Mouse (Mus musculus): Measurements from ENCODE around the gene Dlg5. TPM values are rescaled to one million over a fixed set of nuclear protein-coding genes. Genes with fewer than 3 reads are reported as not detected.

Dlg5 gene
- polyA plus RNA-seq, 1 experiment from 2014 or later = 21.9 TPM

GRCm38 (mm10) chr14:24182955-24183354, 62.8 kb downstream of the Dlg5 start:
- no peaks in the 10 kb centered on the region for H3K36me3 ChIP-seq
- no peak overlapping the region for H3K4me2 ChIP-seq (replicated peaks)
- no peaks in the 10 kb centered on the region for H3K9me3 ChIP-seq
- WGBS = 87% methylated on average over 3 of the region's 3 CpGs
- no peak for ATAC-seq (ENCODE audit: low FRiP score, low read depth)
- H3K27me3 ChIP-seq (replicated peaks) = no peaks in the 10 kb centered on the region
- H3K4me1 ChIP-seq = peaks cover 3% of the 10 kb centered on the region; the same call in 1 of the 2 replicates
- no peak overlapping the region for H3K9ac ChIP-seq
- no peak overlapping the region for H3K4me3 ChIP-seq
- H3K27ac ChIP-seq = no peak overlapping the region

GRCm38 (mm10) chr14:24181811-24182506, 63.8 kb downstream of the Dlg5 start:
- Histone ChIP-seq H3K9me3 (no peaks in the 10 kb centered on the region), H3K27ac (no peak overlapping the region), H3K4me1 (peaks cover 3% of the 10 kb centered on the region; the same call in 1 of the 2 replicates), H3K9ac (no peak overlapping the region), H3K4me2 (replicated peaks) (no peak overlapping the region), H3K4me3 (no peak overlapping the region), H3K27me3 (replicated peaks) (no peaks in the 10 kb centered on the region), H3K36me3 (0 out of 2 replicates have a peak, but pooled peaks cover 9% of the 10 kb centered on the region)
- 32% methylated on average over 10 of the region's 10 CpGs for WGBS
- ATAC-seq (ENCODE audit: low FRiP score, low read depth) = 0 out of 2 replicates have a peak, but pooled peaks have one; percentile 21

GRCm38 (mm10) chr14:24179466-24179991, 66.2 kb downstream of the Dlg5 start:
- H3K9ac ChIP-seq = no peak overlapping the region
- H3K27ac ChIP-seq = no peak overlapping the region
- no peaks in the 10 kb centered on the region for H3K4me1 ChIP-seq
- H3K27me3 ChIP-seq (replicated peaks) = no peaks in the 10 kb centered on the region
- no peak for ATAC-seq (ENCODE audit: low FRiP score, low read depth)
- H3K4me2 ChIP-seq (replicated peaks) = no peak overlapping the region
- no peaks in the 10 kb centered on the region for H3K9me3 ChIP-seq
- 88% methylated on average over 6 of the region's 6 CpGs for WGBS
- H3K36me3 ChIP-seq = peaks cover 27% of the 10 kb centered on the region
- H3K4me3 ChIP-seq = no peak overlapping the region

DNA sequence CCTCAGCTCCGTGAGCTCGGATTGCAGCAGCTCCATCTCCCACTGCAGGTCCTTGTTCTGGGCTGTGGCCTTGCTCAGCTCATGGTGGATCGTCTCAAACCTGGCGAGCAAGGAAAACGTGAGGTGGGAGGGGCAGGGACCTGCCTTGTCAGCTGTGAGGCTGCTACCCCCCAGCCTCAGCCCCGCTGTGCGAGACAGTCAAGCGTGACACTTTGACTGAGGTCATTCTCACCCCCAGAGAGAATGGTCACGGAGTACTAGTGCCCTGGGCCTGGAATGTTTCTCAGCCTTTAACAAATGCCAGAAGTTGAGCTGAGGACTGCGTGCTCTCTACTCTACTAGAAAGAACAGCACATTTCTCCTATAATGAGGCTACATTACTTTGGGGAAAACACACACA, 69.1 kb downstream of the Dlg5 start:
- WGBS = 78% methylated on average over 10 of the region's 10 CpGs
- H3K9me3 ChIP-seq = no peaks in the 10 kb centered on the region
- H3K4me3 ChIP-seq = no peak overlapping the region
- H3K27me3 ChIP-seq (replicated peaks) = no peaks in the 10 kb centered on the region
- no peak overlapping the region for H3K4me2 ChIP-seq (replicated peaks)
- H3K9ac ChIP-seq = no peak overlapping the region
- no peaks in the 10 kb centered on the region for H3K4me1 ChIP-seq
- peaks cover 32% of the 10 kb centered on the region for H3K36me3 ChIP-seq
- ATAC-seq (ENCODE audit: low FRiP score, low read depth) = no peak
- H3K27ac ChIP-seq = no peak overlapping the region

GRCm38 (mm10) chr14:24173326-24173725, 72.4 kb downstream of the Dlg5 start:
- Histone ChIP-seq H3K36me3 (peaks cover 61% of the 10 kb centered on the region), H3K4me3 (no peak overlapping the region), H3K27me3 (replicated peaks) (no peaks in the 10 kb centered on the region), H3K4me2 (replicated peaks) (no peak overlapping the region), H3K27ac (no peak overlapping the region), H3K4me1 (no peaks in the 10 kb centered on the region), H3K9me3 (no peaks in the 10 kb centered on the region), H3K9ac (no peak overlapping the region)
- no peak for ATAC-seq (ENCODE audit: low FRiP score, low read depth)
- WGBS = 71% methylated on average over 6 of the region's 6 CpGs

DNA sequence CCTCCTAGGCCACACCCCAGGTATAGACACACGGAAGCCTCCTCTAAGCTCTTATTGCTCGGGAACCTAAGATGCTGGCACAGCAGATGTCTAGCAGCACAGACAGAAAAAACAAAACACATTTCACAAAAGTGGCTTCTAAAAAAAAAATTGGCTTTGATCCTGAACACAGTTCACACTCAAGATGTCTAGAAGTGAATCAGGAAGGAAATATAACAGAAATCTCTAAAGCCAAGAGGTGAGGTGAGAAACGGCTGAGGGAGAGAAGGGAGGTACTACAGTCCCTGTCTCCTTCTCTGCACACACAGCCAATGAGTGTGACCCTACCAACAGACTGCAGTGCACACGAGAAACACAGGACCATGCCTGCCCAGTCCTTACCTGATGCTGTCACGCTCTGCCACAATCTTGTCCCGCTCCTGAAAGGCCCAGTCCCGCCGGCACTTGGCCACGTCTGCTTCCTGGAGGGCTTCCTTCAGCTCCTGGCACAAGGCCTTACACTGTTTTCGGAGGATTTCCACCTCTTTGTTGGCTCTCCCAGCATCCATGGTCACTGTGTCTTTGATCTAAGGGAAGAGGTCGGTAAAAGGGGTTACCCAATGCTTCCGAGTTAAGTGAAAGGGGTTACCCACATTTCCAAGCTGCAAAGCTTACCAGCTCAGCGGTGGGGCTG, 73.9 kb downstream of the Dlg5 start:
- no peak overlapping the region for H3K9ac ChIP-seq
- no peak overlapping the region for H3K4me3 ChIP-seq
- ATAC-seq (ENCODE audit: low FRiP score, low read depth) = no peak
- H3K27me3 ChIP-seq (replicated peaks) = no peaks in the 10 kb centered on the region
- 90% methylated on average over 13 of the region's 13 CpGs for WGBS
- H3K27ac ChIP-seq = no peak overlapping the region
- H3K9me3 ChIP-seq = no peaks in the 10 kb centered on the region
- H3K4me2 ChIP-seq (replicated peaks) = no peak overlapping the region
- peaks cover 56% of the 10 kb centered on the region for H3K36me3 ChIP-seq
- no peaks in the 10 kb centered on the region for H3K4me1 ChIP-seq

- H3K4me2 ChIP-seq (replicated peaks) = no peak overlapping the region
- H3K27me3 ChIP-seq (replicated peaks) = no peaks in the 10 kb centered on the region
- H3K9ac ChIP-seq = no peak overlapping the region
- no peaks in the 10 kb centered on the region for H3K9me3 ChIP-seq
- no peak for ATAC-seq (ENCODE audit: low FRiP score, low read depth)
- 97% methylated on average over 8 of the region's 8 CpGs for whole genome bisulfite sequencing
- no peak overlapping the region for H3K4me3 ChIP-seq
- no peaks in the 10 kb centered on the region for H3K4me1 ChIP-seq
- peaks cover 59% of the 10 kb centered on the region for H3K36me3 ChIP-seq
- H3K27ac ChIP-seq = no peak overlapping the region
Observed at GRCm38 (mm10) chr14:24166046-24166445, 79.7 kb downstream of the Dlg5 start.

GRCm38 (mm10) chr14:24164721-24165367, 80.9 kb downstream of the Dlg5 start:
- WGBS = 90% methylated on average over 8 of the region's 8 CpGs
- Histone ChIP-seq H3K4me1 (no peaks in the 10 kb centered on the region), H3K4me3 (no peak overlapping the region), H3K27ac (no peak overlapping the region), H3K9me3 (no peaks in the 10 kb centered on the region), H3K4me2 (replicated peaks) (no peak overlapping the region), H3K9ac (no peak overlapping the region), H3K27me3 (replicated peaks) (no peaks in the 10 kb centered on the region), H3K36me3 (peaks cover 49% of the 10 kb centered on the region)
- ATAC-seq (ENCODE audit: low FRiP score, low read depth) = no peak

- no peak overlapping the region for H3K4me2 ChIP-seq (replicated peaks)
- 90% methylated on average over 10 of the region's 10 CpGs for WGBS
- H3K9ac ChIP-seq = no peak overlapping the region
- no peaks in the 10 kb centered on the region for H3K9me3 ChIP-seq
- ATAC-seq (ENCODE audit: low FRiP score, low read depth) = no peak
- no peak overlapping the region for H3K27ac ChIP-seq
- no peaks in the 10 kb centered on the region for H3K4me1 ChIP-seq
- H3K27me3 ChIP-seq (replicated peaks) = no peaks in the 10 kb centered on the region
- H3K36me3 ChIP-seq = peaks cover 49% of the 10 kb centered on the region
- no peak overlapping the region for H3K4me3 ChIP-seq
Observed at GRCm38 (mm10) chr14:24162856-24163255, 82.9 kb downstream of the Dlg5 start.

- no peak overlapping the region for H3K9ac ChIP-seq
- H3K9me3 ChIP-seq = no peaks in the 10 kb centered on the region
- peaks cover 8% of the 10 kb centered on the region for H3K4me1 ChIP-seq
- 76% methylated on average over 2 of the region's 2 CpGs for WGBS
- no peak for ATAC-seq (ENCODE audit: low FRiP score, low read depth)
- no peak overlapping the region for H3K27ac ChIP-seq
- no peak overlapping the region for H3K4me2 ChIP-seq (replicated peaks)
- peaks cover 79% of the 10 kb centered on the region for H3K36me3 ChIP-seq
- no peaks in the 10 kb centered on the region for H3K27me3 ChIP-seq (replicated peaks)
- no peak overlapping the region for H3K4me3 ChIP-seq
Observed at GRCm38 (mm10) chr14:24148892-24149291, 96.8 kb downstream of the Dlg5 start.

GRCm38 (mm10) chr14:24144821-24145220, 100.9 kb downstream of the Dlg5 start:
- peaks cover 55% of the 10 kb centered on the region for H3K36me3 ChIP-seq
- no peak overlapping the region for H3K9ac ChIP-seq
- H3K4me3 ChIP-seq = no peak overlapping the region
- WGBS = 67% methylated on average over 3 of the region's 3 CpGs
- H3K4me2 ChIP-seq (replicated peaks) = peak overlapping the region; percentile 18; the same call in 1 of the 2 replicates
- peaks cover 8% of the 10 kb centered on the region for H3K4me1 ChIP-seq
- no peak overlapping the region for H3K27ac ChIP-seq
- H3K27me3 ChIP-seq (replicated peaks) = no peaks in the 10 kb centered on the region
- H3K9me3 ChIP-seq = no peaks in the 10 kb centered on the region
- peak; percentile 9; the same call in 1 of the 2 replicates for ATAC-seq (ENCODE audit: low FRiP score, low read depth)

DNA sequence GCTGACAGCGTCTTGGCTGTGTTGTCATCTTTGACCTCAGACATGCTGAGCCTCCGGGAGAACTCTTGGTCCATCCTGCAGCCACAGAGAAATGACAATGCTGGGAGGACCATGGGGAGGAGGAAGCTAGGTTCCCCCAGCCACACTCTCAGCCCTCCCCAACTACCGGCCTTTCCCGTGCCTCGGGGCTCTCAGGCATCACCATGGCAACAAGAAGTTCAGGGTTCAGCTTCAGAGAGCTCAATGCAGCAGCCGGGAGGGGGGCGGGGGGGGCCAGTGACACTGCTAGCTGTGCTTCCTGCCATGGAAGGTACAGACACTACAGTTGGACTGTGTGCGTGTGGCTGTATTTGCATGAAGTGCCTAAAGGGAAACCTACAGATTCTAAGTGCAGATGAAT, 101.3 kb downstream of the Dlg5 start:
- ATAC-seq (ENCODE audit: low FRiP score, low read depth) = peak; percentile 66
- H3K27me3 ChIP-seq (replicated peaks) = no peaks in the 10 kb centered on the region
- peak overlapping the region; percentile 18; the same call in 1 of the 2 replicates for H3K4me2 ChIP-seq (replicated peaks)
- 29% methylated on average over 8 of the region's 8 CpGs for WGBS
- H3K4me1 ChIP-seq = peaks cover 8% of the 10 kb centered on the region
- H3K9ac ChIP-seq = no peak overlapping the region
- no peak overlapping the region for H3K4me3 ChIP-seq
- peaks cover 55% of the 10 kb centered on the region for H3K36me3 ChIP-seq
- 0 out of 2 replicates have a peak overlapping the region, but pooled peaks have one; percentile 13 for H3K27ac ChIP-seq
- no peaks in the 10 kb centered on the region for H3K9me3 ChIP-seq

Measured in neural tube, embryonic 12.5 days (tissue).